Mouse (Mus musculus): Measurements from ENCODE around the gene Ebf1.

GRCm38 (mm10) chr11:45026012-45026411 is 408.9 kb downstream of the Ebf1 start:
- TF ChIP-seq CTCF (IDR thresholded peaks at IDR 0.05; ENCODE audit: control insufficient read depth, insufficient read depth, insufficient replicate concordance, low read depth, low read length), result no peak
- TF ChIP-seq POLR2A (IDR thresholded peaks at IDR 0.05; ENCODE audit: control insufficient read depth, low read depth, low read length), result no peak
